Mouse (Mus musculus) forebrain, embryonic 16.5 days (tissue): ENCODE measurements around the gene Prkca. TPM values are rescaled to one million over a fixed set of nuclear protein-coding genes. Genes with fewer than 3 reads are reported as not detected.

Experiments used
- ATAC-seq: fragments of 200-750 bp; cut with Nextera tagmentation; 2 replicates; pipeline ENCODE4 v1.8.0; 2017; ENCODE audit warnings: mild to moderate bottlenecking, moderate library complexity
- H3K27ac ChIP-seq: fragments of 300-500 bp; sonication (generic); 2 replicates; pipeline ENCODE4 v1.5.1; 2014; ENCODE audit warnings: low read length, control low read depth
- H3K27me3 ChIP-seq: fragments of 300-500 bp; sonication (generic); replicated peaks from 2 replicates; pipeline ENCODE4 v1.6.1; 2014; ENCODE audit warnings: low read length; ENCODE audit not compliant: control insufficient read depth, insufficient read depth
- H3K36me3 ChIP-seq: fragments of 300-500 bp; sonication (generic); 2 replicates; pipeline ENCODE4 v1.6.1; 2014; ENCODE audit not compliant: control insufficient read depth, insufficient read depth
- H3K4me1 ChIP-seq: fragments of 300-500 bp; sonication (generic); replicated peaks from 2 replicates; pipeline ENCODE4 v1.6.1; 2014; ENCODE audit warnings: low read length; ENCODE audit not compliant: control insufficient read depth, insufficient read depth
- H3K4me2 ChIP-seq: fragments of 300-500 bp; sonication (generic); 2 replicates; pipeline ENCODE4 v1.6.1; 2014; ENCODE audit warnings: mild to moderate bottlenecking, low read length, control low read depth
- H3K4me3 ChIP-seq: fragments of 300-500 bp; sonication (generic); replicated peaks from 2 replicates; pipeline ENCODE4 v1.5.1; 2014; ENCODE audit warnings: mild to moderate bottlenecking, low read length, control low read depth
- H3K9ac ChIP-seq: fragments of 300-500 bp; sonication (generic); replicated peaks from 2 replicates; pipeline ENCODE4 v1.6.1; 2014; ENCODE audit warnings: low read depth, low read length, control low read depth
- H3K9me3 ChIP-seq: fragments of 300-500 bp; sonication (generic); 2 replicates; pipeline ENCODE4 v1.6.1; 2016; ENCODE audit warnings: low read length; ENCODE audit not compliant: control insufficient read depth
- WGBS: fragments of 180-500 bp; shearing (Covaris S2); extraction: QIAGEN DNeasy Blood & Tissue Kit; methylation state at CpG from one replicate; pipeline ENCODE4 v1.1.7; 2014; 5-methylcytosine and 5-hydroxymethylcytosine counted together
- polyA plus RNA-seq: library from polyadenylated mRNA; unstranded; fragments of >200 nt; fragmentation: Nextera tagmentation; extraction: Ambion mirVana; gene quantifications from 2 replicates; pipeline ENCODE4 v1.2.1, GENCODE M21; 2015

The Prkca gene
- polyA plus RNA-seq, 1 experiment from 2014 or later, result 7.5 TPM

GRCm38 (mm10) chr11:107966229-107966628 is 377.5 kb downstream of the Prkca start:
- ATAC-seq, result no peak
- no peak overlapping the region for H3K9ac ChIP-seq
- H3K4me2 ChIP-seq, result no peak overlapping the region
- H3K36me3 ChIP-seq, result no peaks in the 10 kb centered on the region
- no peaks in the 10 kb centered on the region for H3K27me3 ChIP-seq
- 53% methylated on average over 4 of the region's 4 CpGs for WGBS
- no peak overlapping the region for H3K4me3 ChIP-seq
- H3K27ac ChIP-seq, result peak overlapping the region; percentile 64
- peaks cover 49% of the 10 kb centered on the region for H3K4me1 ChIP-seq
- H3K9me3 ChIP-seq, result no peaks in the 10 kb centered on the region

- 26% methylated on average over 7 of the region's 7 CpGs for WGBS
- Histone ChIP-seq H3K27ac (peak overlapping the region; percentile 34; the same call in 1 of the 2 replicates), H3K4me2 (no peak overlapping the region), H3K4me1 (peaks cover 47% of the 10 kb centered on the region), H3K36me3 (no peaks in the 10 kb centered on the region), H3K9ac (no peak overlapping the region), H3K9me3 (no peaks in the 10 kb centered on the region), H3K27me3 (no peaks in the 10 kb centered on the region), H3K4me3 (no peak overlapping the region)
- peak; percentile 93 for ATAC-seq
Measured at GRCm38 (mm10) chr11:107965449-107965848, 378.3 kb downstream of the Prkca start.

- H3K27me3 ChIP-seq, result no peaks in the 10 kb centered on the region
- H3K27ac ChIP-seq, result no peak overlapping the region
- H3K4me3 ChIP-seq, result no peak overlapping the region
- H3K4me1 ChIP-seq, result peaks cover 18% of the 10 kb centered on the region
- H3K9me3 ChIP-seq, result peaks cover 6% of the 10 kb centered on the region; the same call in 1 of the 2 replicates
- H3K36me3 ChIP-seq, result peaks cover 2% of the 10 kb centered on the region; the same call in 1 of the 2 replicates
- no peak overlapping the region for H3K9ac ChIP-seq
- ATAC-seq, result no peak
- H3K4me2 ChIP-seq, result no peak overlapping the region
- 61% methylated on average over 13 of the region's 13 CpGs for WGBS
Measured at GRCm38 (mm10) chr11:107957566-107958350, 386.0 kb downstream of the Prkca start.

DNA sequence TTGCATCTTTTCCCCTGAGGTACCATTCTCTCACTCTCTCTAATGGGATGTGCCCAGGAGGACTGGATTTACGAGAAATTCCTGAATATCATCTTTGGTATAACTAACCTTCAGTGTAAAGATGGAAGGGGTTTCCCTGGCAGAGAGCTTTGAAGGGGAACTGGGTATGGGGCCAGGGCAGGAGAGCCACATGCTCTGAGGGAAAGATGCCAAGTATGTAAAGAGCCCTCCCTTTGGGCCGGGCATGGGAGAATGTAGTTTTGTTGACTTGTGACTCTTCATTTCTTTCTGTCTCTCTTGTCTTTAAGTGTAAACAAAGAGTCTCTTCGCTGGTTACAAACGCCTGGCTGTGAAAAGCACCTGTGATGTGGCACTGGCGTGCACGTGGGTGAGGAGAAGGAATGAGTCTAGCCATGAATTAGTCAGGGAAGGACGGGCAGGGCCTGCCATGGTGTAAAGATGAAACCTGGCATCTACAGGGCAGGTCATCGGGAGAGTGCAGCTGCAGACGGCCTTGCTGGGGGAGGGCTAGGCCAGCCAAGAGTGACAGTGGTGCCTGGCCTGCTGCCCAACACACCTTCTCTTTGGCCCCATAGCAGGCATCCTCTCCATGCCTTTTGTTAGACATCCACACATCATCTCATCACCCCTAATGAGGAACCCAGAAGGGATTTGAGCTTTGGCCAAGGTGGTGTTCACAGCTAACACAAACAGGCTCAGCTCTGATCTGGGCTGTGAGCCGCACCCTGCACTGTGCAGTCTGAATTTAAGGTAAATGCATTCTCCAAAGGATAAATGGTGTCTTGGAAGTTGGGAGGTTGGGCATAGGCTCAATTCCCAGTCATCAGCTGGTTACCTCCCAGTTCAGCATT is 388.3 kb downstream of the Prkca start:
- Histone ChIP-seq H3K4me1 (peaks cover 29% of the 10 kb centered on the region), H3K27me3 (no peaks in the 10 kb centered on the region), H3K27ac (0 out of 2 replicates have a peak overlapping the region, but pooled peaks have one; percentile 20), H3K4me2 (no peak overlapping the region), H3K9me3 (peaks cover 6% of the 10 kb centered on the region; the same call in 1 of the 2 replicates), H3K4me3 (no peak overlapping the region), H3K9ac (no peak overlapping the region), H3K36me3 (peaks cover 2% of the 10 kb centered on the region; the same call in 1 of the 2 replicates)
- WGBS, result 54% methylated on average over 10 of the region's 10 CpGs
- ATAC-seq, result peak; percentile 43; the same call in 1 of the 2 replicates

- H3K9ac ChIP-seq, result no peak overlapping the region
- no peaks in the 10 kb centered on the region for H3K9me3 ChIP-seq
- no peak overlapping the region for H3K4me3 ChIP-seq
- 60% methylated on average over 11 of the region's 11 CpGs for WGBS
- H3K27ac ChIP-seq, result no peak overlapping the region
- H3K4me2 ChIP-seq, result no peak overlapping the region
- H3K27me3 ChIP-seq, result no peaks in the 10 kb centered on the region
- ATAC-seq, result no peak; the same call in 1 of the 2 replicates
- peaks cover 30% of the 10 kb centered on the region for H3K4me1 ChIP-seq
- H3K36me3 ChIP-seq, result no peaks in the 10 kb centered on the region
Measured at GRCm38 (mm10) chr11:107951431-107951830, 392.3 kb downstream of the Prkca start.

DNA sequence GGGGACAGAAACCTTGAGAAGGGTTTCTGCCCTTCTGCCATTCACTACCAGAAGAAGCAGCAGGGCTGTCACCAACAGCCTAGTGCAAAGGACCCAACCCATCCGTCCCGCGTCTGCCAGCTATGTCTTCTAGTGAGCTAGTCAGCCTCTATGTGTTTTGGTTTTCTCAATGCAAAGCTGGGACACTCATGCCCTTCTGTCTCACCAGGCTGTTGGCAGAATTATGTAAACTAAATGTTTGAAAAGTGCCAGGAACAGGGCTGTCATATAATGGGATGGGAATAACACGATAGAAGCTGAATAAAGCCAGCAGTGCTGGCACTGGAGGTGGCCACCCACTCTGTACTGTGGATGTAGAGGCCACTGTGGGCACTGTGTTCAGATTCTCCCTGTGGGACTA is 393.1 kb downstream of the Prkca start:
- Histone ChIP-seq H3K36me3 (no peaks in the 10 kb centered on the region), H3K27ac (peak overlapping the region; percentile 29; the same call in 1 of the 2 replicates), H3K4me2 (no peak overlapping the region), H3K27me3 (no peaks in the 10 kb centered on the region), H3K4me1 (peaks cover 26% of the 10 kb centered on the region), H3K4me3 (no peak overlapping the region), H3K9me3 (no peaks in the 10 kb centered on the region), H3K9ac (no peak overlapping the region)
- 66% methylated on average over 4 of the region's 4 CpGs for WGBS
- ATAC-seq, result peak; percentile 45

DNA sequence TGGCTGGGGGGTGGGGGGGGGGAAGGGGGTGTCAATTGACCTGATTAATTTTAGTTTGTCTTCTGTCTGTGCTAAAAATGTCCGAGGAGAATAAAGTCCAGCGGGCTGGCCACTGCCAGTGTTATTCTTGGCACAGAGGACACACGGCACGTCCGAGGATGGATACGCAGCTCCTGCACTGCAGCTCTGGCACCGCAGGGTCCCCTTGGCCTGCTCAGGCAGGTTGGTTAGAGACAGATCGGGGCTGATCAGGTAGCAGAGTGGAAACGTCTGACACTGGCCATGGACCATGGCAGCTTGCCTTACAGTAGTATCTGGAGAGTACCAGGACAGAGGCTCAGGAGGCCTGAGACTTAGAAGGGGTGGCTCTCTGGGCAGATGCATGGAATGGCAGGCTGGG is 393.5 kb downstream of the Prkca start:
- Histone ChIP-seq H3K9ac (no peak overlapping the region), H3K27me3 (no peaks in the 10 kb centered on the region), H3K27ac (peak overlapping the region; percentile 29; the same call in 1 of the 2 replicates), H3K4me2 (no peak overlapping the region), H3K4me1 (peaks cover 22% of the 10 kb centered on the region), H3K4me3 (no peak overlapping the region), H3K36me3 (no peaks in the 10 kb centered on the region), H3K9me3 (no peaks in the 10 kb centered on the region)
- 62% methylated on average over 9 of the region's 9 CpGs for WGBS
- no peak for ATAC-seq

DNA sequence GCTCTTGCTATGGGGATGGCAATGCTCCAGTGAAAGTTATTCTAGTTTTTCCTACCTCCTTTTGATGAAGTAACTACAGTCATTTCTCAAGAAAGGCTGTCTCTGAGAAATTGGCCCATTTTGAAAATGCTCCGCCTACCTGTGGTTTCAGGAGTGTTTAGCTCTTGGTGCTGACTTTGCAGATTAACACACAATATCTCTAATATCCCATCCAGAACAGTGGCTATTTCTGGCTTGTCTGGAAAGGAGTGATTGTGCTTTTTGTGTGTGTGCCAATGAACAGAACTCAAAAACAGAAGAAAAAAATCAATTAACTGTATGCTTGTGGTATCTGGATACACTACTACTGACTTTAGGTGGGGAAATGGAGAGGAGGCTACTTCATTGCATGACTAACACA is 395.8 kb downstream of the Prkca start:
- H3K27me3 ChIP-seq, result no peaks in the 10 kb centered on the region
- no peak overlapping the region for H3K4me3 ChIP-seq
- H3K27ac ChIP-seq, result no peak overlapping the region
- no peak for ATAC-seq
- 95% methylated on average over 1 of the region's 1 CpGs for WGBS
- no peak overlapping the region for H3K4me2 ChIP-seq
- no peaks in the 10 kb centered on the region for H3K9me3 ChIP-seq
- H3K9ac ChIP-seq, result no peak overlapping the region
- H3K4me1 ChIP-seq, result peaks cover 19% of the 10 kb centered on the region
- H3K36me3 ChIP-seq, result peaks cover 4% of the 10 kb centered on the region; the same call in 1 of the 2 replicates

- WGBS, result 16% methylated on average over 5 of the region's 5 CpGs
- H3K36me3 ChIP-seq, result peaks cover 4% of the 10 kb centered on the region; the same call in 1 of the 2 replicates
- H3K9ac ChIP-seq, result no peak overlapping the region
- peak; percentile 36; the same call in 1 of the 2 replicates for ATAC-seq
- no peak overlapping the region for H3K4me2 ChIP-seq
- no peaks in the 10 kb centered on the region for H3K27me3 ChIP-seq
- H3K4me3 ChIP-seq, result no peak overlapping the region
- H3K4me1 ChIP-seq, result peaks cover 19% of the 10 kb centered on the region
- no peaks in the 10 kb centered on the region for H3K9me3 ChIP-seq
- no peak overlapping the region for H3K27ac ChIP-seq
Measured at GRCm38 (mm10) chr11:107946823-107947222, 396.9 kb downstream of the Prkca start.
